In genomic region chr19:55378884-55379283, GRCm38 (mm10) we compare ENCODE assay signal across 12 mouse cellular contexts.
"Had no signal": no experiment of that assay in that cellular context is flagged by ENCODE, and none has a peak within 500 bp of the region (broad histone marks: within the 10 kb centered on the region; RNA-seq: fewer than 3 reads in every experiment).

No protein-coding gene starts in this region.

- H3K9me3 ChIP-seq: kidney, embryonic 15.5 days; limb, embryonic 15.5 days; megakaryocyte, embryonic 14.5 days; neural tube, embryonic 13.5 days had no signal

- H3K27me3 ChIP-seq: kidney, embryonic 15.5 days; limb, embryonic 15.5 days; megakaryocyte, embryonic 14.5 days; neural tube, embryonic 13.5 days had no signal

- ATAC-seq: intestine, embryonic 16.5 days had no signal

- H3K4me3 ChIP-seq: kidney, embryonic 15.5 days; limb, embryonic 15.5 days; megakaryocyte, embryonic 14.5 days; neural tube, embryonic 13.5 days had no signal

- H3K36me3 ChIP-seq: kidney, embryonic 15.5 days; limb, embryonic 15.5 days; neural tube, embryonic 13.5 days had no signal

- H3K4me2 ChIP-seq: kidney, embryonic 15.5 days; limb, embryonic 15.5 days; lung, embryonic 14.5 days; neural tube, embryonic 13.5 days had no signal

- H3K27ac ChIP-seq: kidney, embryonic 15.5 days; limb, embryonic 15.5 days; neural tube, embryonic 13.5 days had no signal

- DNase-seq: kidney, adult 2 months; kidney, postnatal 14 days; lung, embryonic 14.5 days; lung, postnatal 10 days; lung, postnatal 4 days; right cerebral cortex, postnatal 25 days; thymus, postnatal 36 days had no signal

- H3K9ac ChIP-seq: kidney, embryonic 15.5 days; limb, embryonic 15.5 days; lung, embryonic 14.5 days; neural tube, embryonic 13.5 days had no signal
